8 mouse cellular contexts compared by ENCODE assay signal in the genomic region with DNA sequence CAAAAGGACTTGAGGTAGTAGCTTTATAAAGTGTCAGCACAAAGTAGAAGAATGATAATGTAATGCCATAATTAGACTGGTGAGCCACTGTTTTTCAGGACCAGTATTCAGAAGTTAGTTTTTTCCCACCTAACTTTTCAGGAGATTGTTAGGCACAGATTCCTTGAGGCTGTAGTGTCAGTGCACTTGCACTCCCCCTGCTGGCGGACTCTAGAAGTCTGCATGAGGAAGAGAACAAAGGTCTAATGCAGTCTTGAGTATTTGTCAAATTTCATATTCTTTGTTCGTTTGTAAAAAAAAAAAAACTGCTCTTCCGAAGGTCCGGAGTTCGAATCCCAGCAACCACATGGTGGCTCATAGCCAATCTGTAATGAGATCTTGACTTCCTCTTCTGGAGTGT. TPM values are rescaled to one million over a fixed set of nuclear protein-coding genes. Genes with fewer than 3 reads are reported as not detected.
DNase-seq lines count a peak whose midpoint lies in the region; ATAC-seq and TF ChIP-seq lines count a peak whose summit lies in the region.

No protein-coding gene starts in this region.

- H3K27me3 ChIP-seq in liver, embryonic 14.5 days (ENCODE audit: control insufficient read depth, insufficient read depth, low read length): no peaks in the 10 kb centered on the region

- H3K36me3 ChIP-seq in liver, embryonic 14.5 days (replicated peaks; ENCODE audit: control insufficient read depth, insufficient read depth, low read depth): no peaks in the 10 kb centered on the region

- TF ChIP-seq EP300 in liver, embryonic 14.5 days (IDR thresholded peaks at IDR 0.05; ENCODE audit: low read depth): no peak

- no peak overlapping the region for H3K4me3 ChIP-seq in liver, embryonic 14.5 days (ENCODE audit: insufficient read depth in 1 of 2, low read depth in 2 of 2, low read length in 2 of 2)

- TF ChIP-seq CTCF in liver, embryonic 14.5 days (IDR thresholded peaks at IDR 0.05; ENCODE audit: low read depth): peak; percentile 81

- H3K9ac ChIP-seq in liver, embryonic 14.5 days (replicated peaks): no peak overlapping the region

- 40% methylated on average over 5 of the region's 5 CpGs for WGBS in liver, embryonic 14.5 days (ENCODE audit: insufficient replicate concordance)

- no peak overlapping the region for H3K4me2 ChIP-seq in liver, embryonic 14.5 days (ENCODE audit: low read depth)

- DNase-seq in left cerebral cortex, adult 18-20 months (ENCODE audit: low spot score in 2 of 2): peak; percentile 77 to 81
- no peak for DNase-seq in left cerebral cortex, adult 11 months (ENCODE audit: low spot score)
- peak; percentile 84 for DNase-seq in adrenal gland, postnatal 10 days
- DNase-seq in embryo, embryonic 9.5 days (ENCODE audit: extremely low spot score): peak; percentile 45
- peak; percentile 54 to 83 for DNase-seq in kidney, adult 8-10 months
- peak in 1 of 3 experiments; percentile 35 for DNase-seq in liver, embryonic 14.5 days (ENCODE audit: low read depth in 3 of 3, low spot score in 3 of 3)
- peak; percentile 60 to 78 for DNase-seq in right cerebral cortex, postnatal 10 days (ENCODE audit: low spot score in 2 of 2)
- peak; percentile 55 to 71 for DNase-seq in urinary bladder, postnatal 36 days (ENCODE audit: low spot score in 2 of 2)

- no peak for ATAC-seq in liver, embryonic 14.5 days (ENCODE audit: insufficient read depth)

- H3K27ac ChIP-seq in liver, embryonic 14.5 days: no peak overlapping the region

- H3K4me1 ChIP-seq in liver, embryonic 14.5 days (replicated peaks; ENCODE audit: control insufficient read depth in 2 of 2, insufficient read depth in 2 of 2, low read length in 1 of 2): peaks cover 10 to 27% of the 10 kb centered on the region in 2 experiments

- H3K9me3 ChIP-seq in liver, embryonic 14.5 days (ENCODE audit: control insufficient read depth, low read length): no peaks in the 10 kb centered on the region

RNA-seq across cellular contexts. Expression of gene Zfand3, which starts 20.1 kb away (rescaled TPM):
- 100 to 1,000 TPM; 108 to 109 TPM for total RNA-seq in left cerebral cortex, adult 18-20 months (2021)
- total RNA-seq in adrenal gland, postnatal 10 days (2021): 100 to 1,000 TPM; 110 to 117 TPM
- 13.8 and 19.2 TPM in 2 replicates for polyA plus RNA-seq in liver, embryonic 14.5 days (2012; rRNA removed)
- 9.6 and 12.1 TPM in 2 replicates for polyA plus RNA-seq in liver, embryonic 14.5 days (2014; fragmentation: Nextera tagmentation; extraction: Ambion mirVana)

RNA-seq across cellular contexts. Expression of gene Mdga1, which starts 54.8 kb away (rescaled TPM):
- 10 to 100 TPM; 25.1 to 25.6 TPM for total RNA-seq in left cerebral cortex, adult 18-20 months (2021)
- 1 to 10 TPM; 3.1 to 4.2 TPM for total RNA-seq in adrenal gland, postnatal 10 days (2021)
- 1.7 and 2.4 TPM in 2 replicates for polyA plus RNA-seq in liver, embryonic 14.5 days (2012; rRNA removed)
- 0.75 and 1.6 TPM in 2 replicates for polyA plus RNA-seq in liver, embryonic 14.5 days (2014; fragmentation: Nextera tagmentation; extraction: Ambion mirVana)

Comparison
In these comparisons a context has a peak if more than half of its experiments do, and no peak if none do; other contexts are left out.
1. RNA of gene Mdga1, which starts 54.8 kb away (total RNA-seq): 25.1 to 25.6 TPM in left cerebral cortex, adult 18-20 months; 3.1 to 4.2 TPM in adrenal gland, postnatal 10 days; every median in the first group is over 4 times any median in the second.